Mouse (Mus musculus): ENCODE data around the gene Nhlh1. TPM values are rescaled to one million over a fixed set of nuclear protein-coding genes. Genes with fewer than 3 reads are reported as not detected.

Nhlh1 gene
- not detected for polyA plus RNA-seq (2014; fragmentation: Illumina TruSeq; extraction: RNeasy Lipid Tissue Mini Kit (QIAGEN cat#74804); ENCODE audit: low read depth, low replicate concordance)

DNA sequence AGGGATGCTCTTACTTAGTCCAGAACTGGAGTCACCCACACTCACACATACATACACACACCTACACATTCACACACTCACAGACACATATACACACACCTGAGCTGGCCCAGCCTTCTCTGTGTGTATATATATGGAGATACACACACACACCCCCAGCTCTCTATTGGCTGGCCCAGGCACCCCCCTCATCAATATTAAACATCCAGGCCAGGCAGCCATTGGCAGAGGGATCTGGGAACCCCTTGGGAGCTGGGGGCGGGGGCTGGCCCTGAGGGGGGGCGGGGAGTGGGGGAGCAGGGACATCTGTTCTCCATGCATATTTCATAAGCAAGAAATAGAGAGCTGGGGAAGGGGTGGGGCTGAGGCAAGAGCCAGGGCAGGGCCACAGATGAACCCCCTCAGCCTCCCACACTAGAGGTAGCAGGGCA lies at the start of gene Nhlh1:
TSS of gene Nhlh1 (minus strand) at position 83 of the 431 bp plus-strand sequence.

DNA sequence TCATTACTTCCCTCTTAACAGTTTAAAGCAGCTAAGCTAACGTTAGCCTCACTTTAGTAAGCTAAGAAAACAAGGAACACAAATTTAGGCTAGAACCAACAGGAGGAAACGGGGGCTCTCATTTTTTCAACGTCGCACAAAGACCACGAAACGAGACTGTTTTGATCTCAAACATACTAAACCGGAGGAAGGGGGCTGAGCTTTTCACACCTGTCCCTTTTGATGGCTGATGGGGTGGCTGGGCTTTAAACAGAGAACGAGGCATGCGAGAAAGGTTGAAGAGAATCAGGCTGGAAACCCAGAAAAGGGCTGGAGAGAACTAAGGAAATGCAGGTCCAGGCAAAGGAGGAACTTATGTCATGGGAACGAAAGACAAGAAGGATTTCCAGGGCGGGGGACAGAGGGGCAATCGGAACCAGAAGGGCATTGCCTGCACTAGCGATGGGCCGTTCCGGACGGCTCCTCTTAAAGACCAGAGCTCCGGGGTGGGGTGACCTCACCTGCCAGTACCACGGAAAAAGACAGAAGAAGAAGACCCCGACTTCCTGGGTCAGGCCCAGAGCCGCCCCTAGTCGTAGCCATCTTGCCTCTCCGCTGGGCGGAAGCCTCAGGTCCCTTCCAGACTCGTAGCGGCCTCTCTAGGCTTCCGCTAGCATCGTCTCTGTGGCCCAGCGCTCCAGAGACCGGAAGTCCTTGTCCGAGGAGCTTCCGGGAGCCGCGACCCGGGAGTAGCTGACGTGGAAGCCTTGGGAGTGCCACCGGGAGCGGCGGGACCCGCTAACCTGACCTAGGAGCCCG lies 24.9 kb upstream of the Nhlh1 start, which contains the start of the genes Copa and Ncstn:
TSS of gene Copa (plus strand) at position 429 of the 798 bp plus-strand sequence.
TSS of gene Ncstn (minus strand) at position 695 of the 798 bp plus-strand sequence.

DNA sequence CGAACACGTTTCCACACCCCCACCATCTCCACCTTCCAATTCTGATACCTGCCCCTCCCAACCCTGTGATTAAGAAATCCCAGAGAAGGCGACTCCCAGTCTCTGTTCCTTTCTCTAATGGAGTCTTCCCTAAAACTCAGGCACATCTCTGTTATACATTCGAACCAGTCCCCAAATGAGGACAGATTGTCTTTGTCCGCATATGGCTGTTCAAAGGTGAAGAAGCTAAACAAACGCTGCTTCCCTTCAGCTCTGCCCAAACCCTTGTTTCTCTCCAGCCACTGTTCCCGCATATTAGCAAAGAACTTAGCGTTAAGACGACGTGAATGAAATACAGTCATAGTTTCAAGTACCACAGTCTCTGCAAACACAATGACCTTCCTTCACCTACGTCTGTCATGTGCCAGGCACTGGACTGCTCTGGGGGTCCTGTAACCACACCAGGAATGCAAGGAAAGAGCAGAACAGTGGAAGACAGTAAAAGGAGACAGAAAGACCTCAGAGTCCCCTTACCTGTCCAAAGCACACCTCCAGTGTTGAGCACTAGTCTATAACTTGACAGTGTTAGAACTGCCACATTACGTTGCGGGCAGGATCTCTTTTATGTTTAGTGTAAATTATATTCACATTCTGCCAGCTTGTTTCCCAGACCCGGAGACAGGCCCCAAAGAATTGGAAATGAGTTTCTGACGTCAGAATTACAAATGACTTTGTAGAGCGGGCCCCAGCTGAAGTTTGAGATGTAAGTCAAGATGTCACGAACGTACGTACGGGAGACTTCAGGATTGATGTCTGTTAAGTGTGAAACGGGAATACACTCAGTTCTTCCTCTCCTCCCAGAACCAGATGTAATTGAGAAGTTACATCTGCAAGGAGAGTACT lies 28.7 kb downstream of the Nhlh1 start, which contains the start of gene Vangl2:
TSS of gene Vangl2 (minus strand) at position 51 of the 882 bp plus-strand sequence.

Other genes starting within 250 kb of the Nhlh1 start
- gene Cd84, start 217.9 kb downstream of the Nhlh1 start, polyA plus RNA-seq (2014; fragmentation: Illumina TruSeq; extraction: RNeasy Lipid Tissue Mini Kit (QIAGEN cat#74804); ENCODE audit: low read depth, low replicate concordance) = 2.4 TPM
- gene Gm10521, start 161.9 kb downstream of the Nhlh1 start, polyA plus RNA-seq (2014; fragmentation: Illumina TruSeq; extraction: RNeasy Lipid Tissue Mini Kit (QIAGEN cat#74804); ENCODE audit: low read depth, low replicate concordance) = 0.13 TPM
- 0.06 TPM for gene Slamf6, start 140.1 kb downstream of the Nhlh1 start, polyA plus RNA-seq (2014; fragmentation: Illumina TruSeq; extraction: RNeasy Lipid Tissue Mini Kit (QIAGEN cat#74804); ENCODE audit: low read depth, low replicate concordance)
- gene Vangl2, start 29.1 kb downstream of the Nhlh1 start, polyA plus RNA-seq (2014; fragmentation: Illumina TruSeq; extraction: RNeasy Lipid Tissue Mini Kit (QIAGEN cat#74804); ENCODE audit: low read depth, low replicate concordance) = 0.35 TPM
- 78.8 TPM for gene Copa, start 25.0 kb upstream of the Nhlh1 start, polyA plus RNA-seq (2014; fragmentation: Illumina TruSeq; extraction: RNeasy Lipid Tissue Mini Kit (QIAGEN cat#74804); ENCODE audit: low read depth, low replicate concordance)
- gene Ncstn, start 25.2 kb upstream of the Nhlh1 start, polyA plus RNA-seq (2014; fragmentation: Illumina TruSeq; extraction: RNeasy Lipid Tissue Mini Kit (QIAGEN cat#74804); ENCODE audit: low read depth, low replicate concordance) = 17.9 TPM
- gene Pex19, start 69.2 kb upstream of the Nhlh1 start, polyA plus RNA-seq (2014; fragmentation: Illumina TruSeq; extraction: RNeasy Lipid Tissue Mini Kit (QIAGEN cat#74804); ENCODE audit: low read depth, low replicate concordance) = 19.4 TPM
- 73.1 TPM for gene Dcaf8, start 90.5 kb upstream of the Nhlh1 start, polyA plus RNA-seq (2014; fragmentation: Illumina TruSeq; extraction: RNeasy Lipid Tissue Mini Kit (QIAGEN cat#74804); ENCODE audit: low read depth, low replicate concordance)
- gene Pea15a, start 149.2 kb upstream of the Nhlh1 start, polyA plus RNA-seq (2014; fragmentation: Illumina TruSeq; extraction: RNeasy Lipid Tissue Mini Kit (QIAGEN cat#74804); ENCODE audit: low read depth, low replicate concordance) = 19.4 TPM
- gene Casq1, start 162.3 kb upstream of the Nhlh1 start, polyA plus RNA-seq (2014; fragmentation: Illumina TruSeq; extraction: RNeasy Lipid Tissue Mini Kit (QIAGEN cat#74804); ENCODE audit: low read depth, low replicate concordance) = 4.4 TPM
- 286 TPM for gene Atp1a4, start 200.8 kb upstream of the Nhlh1 start, polyA plus RNA-seq (2014; fragmentation: Illumina TruSeq; extraction: RNeasy Lipid Tissue Mini Kit (QIAGEN cat#74804); ENCODE audit: low read depth, low replicate concordance)
- 0.74 TPM for gene Igsf8, start 204.1 kb upstream of the Nhlh1 start, polyA plus RNA-seq (2014; fragmentation: Illumina TruSeq; extraction: RNeasy Lipid Tissue Mini Kit (QIAGEN cat#74804); ENCODE audit: low read depth, low replicate concordance)
- gene Atp1a2, start 240.5 kb upstream of the Nhlh1 start, polyA plus RNA-seq (2014; fragmentation: Illumina TruSeq; extraction: RNeasy Lipid Tissue Mini Kit (QIAGEN cat#74804); ENCODE audit: low read depth, low replicate concordance) = 9.5 TPM

Data from testis, adult 10 weeks (tissue).